Mouse (Mus musculus) ES-Bruce4 (cell line): ENCODE data around the gene Dnmt3a.

ENCODE experiments used
- CTCF ChIP-seq: IDR thresholded peaks from one replicate; pipeline ENCODE4 v1.8.1; 2011; ENCODE audit warnings: low read depth, low read length
- EP300 ChIP-seq: IDR thresholded peaks from 2 replicates; pipeline ENCODE4 v1.6.1; 2011; ENCODE audit warnings: low read depth, low read length; ENCODE audit not compliant: insufficient read depth
- POLR2A ChIP-seq: IDR thresholded peaks from one replicate; pipeline ENCODE4 v1.8.1; 2011; ENCODE audit warnings: low read length; ENCODE audit not compliant: insufficient read depth

DNA sequence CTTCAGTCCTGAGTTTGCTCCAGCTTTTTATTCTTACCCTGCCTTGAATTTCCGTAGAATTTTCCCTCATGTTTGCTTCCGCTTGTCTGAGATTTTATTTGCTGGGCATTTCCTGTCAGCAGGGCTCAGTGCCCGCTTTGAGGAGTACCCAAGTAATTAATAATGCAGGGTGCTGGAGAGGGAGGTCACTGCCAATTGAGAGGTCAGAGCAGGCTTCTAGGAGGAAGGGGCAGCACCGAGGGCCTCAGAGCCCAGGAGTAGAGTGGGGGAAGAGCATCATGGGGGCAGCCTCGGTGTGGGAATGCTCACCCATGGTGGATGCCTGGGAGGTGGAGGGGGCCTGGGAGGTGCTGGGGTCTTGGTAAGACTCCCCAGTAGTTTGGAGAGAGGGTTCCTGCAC is 5.8 kb downstream of the Dnmt3a start:
- TF ChIP-seq CTCF = no peak
- TF ChIP-seq POLR2A = no peak
- TF ChIP-seq EP300 = no peak
